Mouse (Mus musculus): ENCODE results near the gene Camk1d.
"Not testable (repeated sequence)": the region's sequence is repeated elsewhere in the genome, so short reads cannot be mapped to it uniquely, and the experiment has no call there.

Gene Camk1d

DNA sequence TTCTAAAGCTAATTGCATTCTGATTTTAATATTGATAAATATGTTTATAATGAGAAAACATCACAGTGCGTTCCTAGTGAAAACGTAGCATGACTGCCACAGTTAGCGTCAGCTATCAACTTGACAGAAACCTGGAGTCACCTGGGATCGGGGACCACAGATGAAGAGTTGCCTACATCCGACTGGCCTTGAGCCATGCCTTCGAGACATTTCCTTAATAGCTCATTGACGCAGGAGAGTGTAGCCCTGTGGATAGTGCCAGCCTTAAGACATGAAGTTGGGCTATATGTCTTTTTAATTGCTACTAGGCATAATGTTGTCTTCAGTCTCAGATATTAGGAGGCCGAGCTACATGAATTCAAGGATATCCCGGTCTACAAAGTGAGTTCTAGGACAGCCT lies 315.8 kb downstream of the Camk1d start:
- no peak for DNase-seq (ENCODE audit: low spot score in 2 of 2)

DNA sequence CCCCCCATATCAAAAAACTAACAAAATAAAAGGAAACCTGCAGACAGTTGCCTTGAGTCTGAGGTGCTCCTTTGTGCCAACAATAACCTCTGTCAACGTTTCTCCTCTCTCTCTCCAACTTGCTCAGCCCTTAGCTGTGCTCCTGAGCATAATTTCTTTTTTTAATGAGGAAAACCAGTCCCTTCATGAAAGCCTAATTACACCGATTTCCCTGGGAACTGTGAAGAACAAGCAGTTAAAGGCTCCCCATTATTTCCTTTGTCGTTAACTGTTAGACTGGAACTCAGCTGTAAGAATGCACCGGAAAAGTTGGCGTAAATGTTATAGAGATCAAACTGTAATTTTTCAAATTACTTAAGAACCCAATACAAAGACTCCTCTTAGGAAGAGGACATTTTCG lies 316.3 kb downstream of the Camk1d start:
- DNase-seq (ENCODE audit: low spot score in 2 of 2), result no peak

DNA sequence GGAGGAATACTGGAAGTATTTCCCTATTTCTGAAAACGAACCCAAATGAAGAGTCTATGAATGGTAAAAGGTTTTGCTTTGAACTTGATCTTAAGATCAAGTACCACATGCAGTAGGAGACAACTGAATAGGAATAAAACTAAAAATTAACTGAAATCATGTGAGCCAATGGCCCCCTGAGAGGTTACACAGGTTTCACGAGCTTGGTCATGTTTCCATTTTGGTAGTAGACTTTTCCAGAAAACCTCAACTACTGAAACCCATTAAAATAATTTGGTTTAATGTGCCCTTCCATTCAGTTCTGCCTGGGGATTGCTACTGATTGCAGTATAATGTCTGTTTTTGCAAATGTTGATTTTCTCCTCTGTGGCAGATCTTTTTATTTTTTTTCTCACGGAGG lies 316.8 kb downstream of the Camk1d start:
- DNase-seq (ENCODE audit: low spot score in 2 of 2), result no peak

DNA sequence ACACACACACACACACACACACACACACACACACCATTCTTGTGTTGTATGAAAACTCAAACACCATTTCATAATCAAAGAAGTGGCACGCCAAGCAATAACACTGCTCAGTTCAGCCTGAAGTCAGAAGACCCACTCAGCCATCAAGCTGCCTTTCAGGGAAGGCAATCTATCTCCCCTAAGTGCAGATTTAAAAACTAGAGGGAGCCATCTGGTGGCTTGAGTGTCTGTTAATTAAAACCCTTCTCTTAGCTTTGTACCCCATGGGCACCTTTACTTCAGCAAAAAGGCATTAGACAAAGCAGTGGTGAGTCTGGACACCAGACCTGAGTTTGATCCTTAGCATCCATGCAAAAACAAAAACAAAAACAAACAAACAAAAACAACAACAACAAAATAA lies 317.9 kb downstream of the Camk1d start:
- no peak for DNase-seq (ENCODE audit: low spot score in 2 of 2)

DNA sequence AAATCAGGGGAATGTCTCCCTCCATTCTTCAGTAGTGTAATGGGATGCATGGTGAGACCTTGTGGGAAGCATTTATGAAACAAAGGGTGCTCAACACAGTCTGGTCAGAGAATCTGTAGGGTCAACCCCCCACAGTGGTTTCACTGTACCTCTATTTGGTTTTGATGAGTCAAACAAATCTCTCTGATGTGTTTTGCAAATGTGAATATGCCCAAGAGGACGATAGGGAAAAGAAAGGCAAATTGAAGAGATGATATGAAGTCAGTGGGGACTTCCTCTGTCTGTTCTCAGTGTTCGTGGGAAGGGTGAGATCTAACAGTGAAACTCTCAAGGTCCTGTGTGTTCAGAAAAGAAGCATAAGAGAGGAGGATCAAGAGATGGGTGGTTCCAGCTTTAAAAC lies 318.4 kb downstream of the Camk1d start:
- DNase-seq (ENCODE audit: low spot score in 2 of 2), result no peak

DNA sequence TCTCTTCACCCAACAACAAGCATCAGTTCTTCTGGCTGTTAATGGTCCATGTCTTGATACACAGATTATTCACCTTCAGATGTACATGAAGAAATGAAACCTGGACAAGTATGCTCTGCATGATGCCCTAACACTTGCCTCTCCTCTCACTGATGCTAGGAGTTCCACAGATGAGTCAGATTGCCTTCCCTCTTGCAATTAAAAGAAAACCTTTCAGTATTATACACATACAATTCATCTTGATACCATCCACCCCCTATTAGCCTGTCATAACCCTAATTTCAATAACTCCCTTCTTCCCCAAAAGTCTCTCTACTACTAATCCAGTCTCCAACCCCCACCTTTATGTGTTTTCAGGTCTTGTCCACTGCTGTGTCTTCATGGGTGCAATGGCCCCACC lies 321.4 kb downstream of the Camk1d start:
- DNase-seq (ENCODE audit: low spot score in 2 of 2), result no peak

DNA sequence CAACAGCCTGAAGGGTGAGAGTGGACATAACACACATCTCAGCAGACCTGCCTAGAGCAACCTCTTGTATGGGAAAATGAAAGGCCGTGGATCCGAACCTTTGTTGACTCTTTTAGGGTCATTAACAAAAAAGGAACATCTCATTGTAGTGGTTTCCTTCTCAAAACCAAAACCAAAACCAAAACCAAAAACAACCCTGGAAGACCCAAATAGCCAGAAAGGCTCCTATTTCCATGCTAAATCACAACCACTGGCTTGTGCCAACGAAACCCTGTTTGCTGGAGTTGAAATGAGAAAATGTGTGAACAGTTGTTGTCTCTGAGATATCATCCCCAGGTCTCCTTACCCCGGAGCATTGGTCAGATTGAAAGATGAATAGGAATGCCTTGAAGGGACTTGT lies 321.8 kb downstream of the Camk1d start:
- no peak for DNase-seq (ENCODE audit: low spot score in 2 of 2)

DNA sequence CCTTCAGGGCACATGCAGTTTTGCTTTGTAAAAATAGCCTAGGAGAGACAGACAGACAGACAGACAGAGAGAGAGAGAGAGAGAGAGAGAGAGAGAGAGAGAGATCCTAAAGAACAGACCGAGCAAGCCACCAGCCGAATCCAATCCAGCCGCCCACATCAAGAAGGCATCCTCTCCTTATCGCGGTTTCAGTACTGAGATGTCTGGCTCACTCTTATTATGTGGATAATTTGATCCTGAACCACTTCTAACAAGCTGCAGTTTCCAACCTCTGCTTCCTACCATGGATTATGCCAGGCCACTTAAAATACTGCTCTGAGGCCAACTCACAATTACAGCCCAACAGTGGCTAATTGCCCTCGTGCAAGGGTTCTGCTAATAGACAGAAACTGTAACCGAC lies 325.9 kb downstream of the Camk1d start:
- DNase-seq (ENCODE audit: low spot score in 2 of 2), result no peak

DNA sequence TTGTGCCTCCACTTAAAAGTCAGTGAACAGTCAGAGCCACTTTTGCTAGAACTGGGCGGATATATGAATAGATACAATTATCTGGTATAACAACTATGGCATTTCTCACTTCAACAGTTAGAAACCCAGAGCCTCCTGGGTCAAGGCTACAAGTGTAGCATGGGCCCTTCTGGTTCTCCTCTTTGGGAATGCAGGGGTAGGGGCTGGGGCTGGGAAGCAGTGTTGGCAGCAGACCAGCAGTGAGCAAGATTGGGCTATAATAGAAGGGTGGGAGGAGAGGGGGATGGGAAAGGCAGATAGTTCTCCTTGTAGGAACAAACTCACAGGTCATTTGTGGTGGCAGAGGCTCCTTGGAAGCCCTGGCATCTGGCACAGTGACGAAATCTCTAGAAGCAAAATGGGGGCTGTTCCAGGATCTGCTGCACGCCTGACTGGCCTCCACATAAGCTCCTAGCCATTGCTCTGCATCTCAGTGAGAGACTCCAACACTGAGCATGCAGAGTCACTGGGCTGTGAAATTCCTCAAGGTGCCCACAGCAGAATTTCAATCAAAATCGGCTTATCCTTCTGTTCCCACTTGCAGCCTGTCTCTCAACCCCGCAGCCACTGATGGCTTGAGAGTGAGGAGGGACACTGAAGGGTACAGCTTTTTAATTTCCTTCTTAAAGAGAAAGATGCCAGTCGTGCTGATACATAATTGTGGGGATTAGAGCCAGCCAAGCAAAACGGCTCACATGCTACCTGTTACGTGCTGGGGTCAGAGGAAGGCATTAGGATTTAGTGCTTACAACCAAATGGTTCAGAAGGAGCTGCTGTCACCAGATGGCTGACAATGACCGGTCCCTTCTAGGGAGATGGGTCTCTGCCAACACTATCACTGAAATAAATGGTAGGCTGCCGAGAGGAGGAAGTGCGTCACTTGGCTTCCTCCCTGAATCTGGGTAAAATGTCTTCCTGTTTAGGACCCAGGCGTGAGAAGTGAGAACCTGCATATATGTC lies 332.3 kb downstream of the Camk1d start:
- no peak for DNase-seq (ENCODE audit: low spot score in 2 of 2)

DNA sequence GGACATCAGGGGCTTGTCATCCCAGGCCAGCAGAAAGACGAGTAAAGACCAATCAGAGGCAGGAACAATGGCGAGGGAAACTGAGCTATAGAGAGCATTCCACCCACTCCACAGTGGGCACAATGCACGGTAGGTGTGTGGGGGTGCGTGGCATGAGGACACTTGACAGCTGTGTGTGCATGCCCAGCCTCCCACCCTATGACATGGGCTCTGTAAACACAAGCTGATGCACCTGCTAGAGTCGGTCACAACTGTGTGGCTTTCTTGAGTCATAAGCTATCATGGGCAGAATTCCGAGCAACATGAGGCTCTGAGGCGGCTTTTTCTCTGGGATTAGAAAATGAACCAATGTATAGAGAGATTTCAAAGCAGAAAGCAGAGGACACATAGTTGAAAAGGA lies 333.3 kb downstream of the Camk1d start:
- no peak for DNase-seq (ENCODE audit: low spot score in 2 of 2)

DNA sequence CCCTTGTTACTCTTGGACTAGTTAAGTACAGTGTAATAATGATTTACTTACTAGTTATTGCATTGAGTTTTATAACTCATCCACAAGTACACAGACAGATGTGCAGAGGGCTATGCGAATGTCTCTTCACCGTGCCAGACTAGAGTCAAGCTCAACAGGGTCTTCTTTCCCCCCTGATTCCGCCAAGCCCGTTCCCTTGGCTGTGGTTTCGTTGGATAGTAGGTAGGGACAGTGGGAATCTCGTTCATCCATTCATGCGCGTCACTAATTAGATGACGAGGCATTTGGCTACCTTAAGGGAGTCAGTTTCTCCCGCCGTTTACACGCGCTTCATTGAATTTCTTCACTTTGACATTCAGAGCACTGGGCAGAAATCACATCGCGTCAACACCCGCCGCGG lies 335.4 kb downstream of the Camk1d start:
- not testable (repeated sequence) for DNase-seq (ENCODE audit: low spot score in 2 of 2)

DNA sequence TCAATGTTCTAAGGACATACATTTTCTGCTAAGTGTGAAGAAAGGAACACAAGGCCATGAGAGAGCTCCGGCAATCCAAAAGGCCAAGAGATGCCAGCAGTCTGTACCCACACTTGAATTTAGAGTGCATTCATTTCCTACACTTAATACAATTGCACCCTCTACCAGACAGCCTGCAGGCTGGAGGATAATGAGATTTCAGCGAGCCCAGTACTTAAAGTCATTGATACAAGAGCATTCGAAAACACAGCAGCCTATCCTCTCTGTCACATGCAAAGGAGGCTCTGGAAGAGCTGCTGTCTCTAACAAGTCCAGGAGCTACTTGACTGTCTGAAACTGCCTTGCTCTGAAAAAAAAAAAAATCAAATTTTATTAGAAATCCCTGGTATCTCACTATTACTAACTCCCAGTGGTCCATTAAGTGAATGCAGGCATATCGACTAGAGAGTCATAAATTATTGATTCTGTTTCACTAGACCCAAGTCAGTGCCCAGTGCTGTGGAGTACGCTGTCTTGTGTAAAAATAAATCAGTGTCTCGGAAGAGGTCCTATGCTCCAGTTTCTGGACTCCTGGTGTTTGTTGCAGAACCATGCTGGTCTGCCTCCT lies 336.1 kb downstream of the Camk1d start:
- DNase-seq (ENCODE audit: low spot score in 2 of 2), result no peak

DNA sequence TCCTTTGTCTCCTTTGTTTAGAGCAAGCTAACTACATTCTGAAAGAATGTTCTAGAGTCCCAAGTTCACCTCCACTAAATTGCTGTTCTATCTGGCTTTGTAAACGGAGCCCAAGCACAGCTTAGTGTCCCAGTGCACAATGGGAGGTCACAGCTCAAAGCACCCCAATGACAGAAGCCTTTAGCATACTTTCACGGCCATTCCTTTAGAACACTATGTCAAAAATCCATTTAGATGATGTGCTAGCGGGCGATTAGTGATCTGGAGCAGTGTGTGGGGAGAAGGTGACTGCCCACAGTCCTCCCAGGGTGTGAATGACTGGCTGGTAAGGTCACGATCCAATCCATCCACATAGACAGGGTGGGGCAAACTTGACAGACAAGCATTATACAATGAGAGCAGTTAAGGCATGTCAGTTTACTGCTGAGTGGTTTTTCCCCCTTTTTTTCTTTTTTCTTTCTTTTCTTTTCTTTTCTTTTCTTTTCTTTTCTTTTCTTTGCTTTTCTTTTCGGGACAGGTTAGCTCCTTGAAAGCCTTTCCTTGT lies 341.4 kb downstream of the Camk1d start:
- DNase-seq (ENCODE audit: low spot score in 2 of 2), result no peak

DNA sequence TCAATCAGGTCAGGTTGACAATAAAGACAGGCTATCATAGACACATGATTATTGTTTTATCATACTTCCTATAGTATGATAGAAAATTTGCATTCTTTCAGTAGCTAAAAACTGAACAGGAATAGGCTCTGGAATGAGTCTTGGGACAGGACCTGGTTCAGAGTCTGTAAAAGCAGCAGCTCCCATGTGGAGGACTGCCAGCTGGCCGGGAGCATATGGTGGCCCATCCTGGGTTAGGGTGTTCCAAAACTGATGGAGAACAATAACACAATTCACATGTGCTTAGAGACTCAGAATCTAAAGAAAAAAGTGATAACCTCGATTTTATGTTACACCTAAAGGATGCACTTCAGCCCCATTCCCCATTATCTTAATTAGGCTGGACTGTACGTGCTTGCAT lies 343.0 kb downstream of the Camk1d start:
- peak; percentile 45 to 50 for DNase-seq (ENCODE audit: low spot score in 2 of 2)

DNA sequence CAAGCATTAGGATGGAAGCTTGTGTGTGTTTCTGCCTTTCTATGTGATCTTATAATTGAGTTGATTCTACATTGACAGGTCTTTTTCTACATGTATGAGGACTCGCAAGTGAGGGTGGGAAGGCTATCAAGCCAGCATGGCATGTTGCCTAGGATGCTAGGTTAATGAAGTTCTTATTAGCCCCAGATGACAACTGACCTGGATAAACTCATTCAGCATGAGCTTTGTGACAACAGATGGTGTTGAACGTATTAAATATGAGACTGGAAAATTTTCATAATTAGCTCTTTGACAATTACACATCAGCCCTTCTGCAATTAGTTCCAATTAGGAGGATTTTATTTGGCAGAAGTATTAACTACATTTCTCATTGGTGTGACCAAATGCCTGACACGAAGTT lies 343.7 kb downstream of the Camk1d start:
- no peak for DNase-seq (ENCODE audit: low spot score in 2 of 2)

DNA sequence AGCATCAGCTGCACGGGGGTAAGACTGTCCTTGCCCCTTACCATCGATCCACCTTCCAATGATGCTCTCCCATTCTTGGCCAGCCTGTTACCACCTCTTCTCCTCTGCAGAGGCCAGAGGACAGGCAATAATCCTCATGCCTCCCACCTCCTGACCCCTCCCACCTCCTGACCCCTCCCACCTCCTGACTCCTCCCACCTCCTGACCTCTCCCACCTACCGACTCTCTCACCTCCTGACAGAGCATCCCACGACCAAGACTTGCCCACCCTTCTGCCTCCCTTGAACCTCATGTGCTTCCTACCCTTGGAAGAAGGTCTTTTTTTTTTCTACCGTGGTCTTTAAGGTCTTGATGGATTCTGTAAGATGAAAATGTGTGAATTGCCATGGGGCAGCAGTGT lies 350.5 kb downstream of the Camk1d start:
- DNase-seq (ENCODE audit: low spot score in 2 of 2), result no peak

DNA sequence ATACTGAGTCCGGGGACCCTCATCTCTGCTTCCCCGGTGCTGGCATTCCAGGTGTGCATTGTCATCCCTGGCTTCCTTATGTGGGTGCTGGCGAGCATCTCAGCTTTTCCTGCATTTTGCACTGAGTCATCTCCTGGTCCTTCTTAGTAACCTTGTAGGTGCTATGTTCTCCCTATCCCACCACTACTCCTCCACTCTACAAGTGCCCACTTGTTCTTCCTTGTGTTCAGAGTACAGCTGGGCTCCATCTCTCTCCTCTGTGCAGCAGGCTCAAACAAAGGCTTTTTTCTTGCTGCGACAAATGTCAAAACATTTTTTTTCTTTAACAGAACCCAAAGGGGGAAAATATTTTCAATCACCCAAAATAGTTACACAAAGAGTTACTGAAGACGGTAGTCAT lies 356.3 kb downstream of the Camk1d start:
- no peak for DNase-seq (ENCODE audit: low spot score in 2 of 2)

DNA sequence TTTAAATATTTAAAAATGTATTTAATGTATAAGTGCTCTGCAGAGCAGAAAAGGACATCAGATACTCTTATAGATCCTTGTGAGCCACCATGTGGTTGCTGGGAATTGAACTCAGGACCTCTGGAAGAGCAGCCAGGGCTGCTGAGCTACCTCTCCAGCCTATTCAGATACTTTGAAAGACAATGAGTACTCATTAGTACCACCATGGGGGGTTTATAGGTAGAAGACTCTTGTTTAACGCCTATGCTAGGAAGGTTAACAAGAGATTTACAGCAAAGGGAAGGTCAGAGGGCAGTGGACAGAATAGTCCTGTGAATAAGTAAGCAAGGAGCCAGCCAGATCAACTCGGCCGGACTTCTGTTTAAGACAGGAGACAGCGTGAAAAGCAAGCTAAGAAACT lies 357.3 kb downstream of the Camk1d start:
- DNase-seq (ENCODE audit: low spot score in 2 of 2), result no peak

DNA sequence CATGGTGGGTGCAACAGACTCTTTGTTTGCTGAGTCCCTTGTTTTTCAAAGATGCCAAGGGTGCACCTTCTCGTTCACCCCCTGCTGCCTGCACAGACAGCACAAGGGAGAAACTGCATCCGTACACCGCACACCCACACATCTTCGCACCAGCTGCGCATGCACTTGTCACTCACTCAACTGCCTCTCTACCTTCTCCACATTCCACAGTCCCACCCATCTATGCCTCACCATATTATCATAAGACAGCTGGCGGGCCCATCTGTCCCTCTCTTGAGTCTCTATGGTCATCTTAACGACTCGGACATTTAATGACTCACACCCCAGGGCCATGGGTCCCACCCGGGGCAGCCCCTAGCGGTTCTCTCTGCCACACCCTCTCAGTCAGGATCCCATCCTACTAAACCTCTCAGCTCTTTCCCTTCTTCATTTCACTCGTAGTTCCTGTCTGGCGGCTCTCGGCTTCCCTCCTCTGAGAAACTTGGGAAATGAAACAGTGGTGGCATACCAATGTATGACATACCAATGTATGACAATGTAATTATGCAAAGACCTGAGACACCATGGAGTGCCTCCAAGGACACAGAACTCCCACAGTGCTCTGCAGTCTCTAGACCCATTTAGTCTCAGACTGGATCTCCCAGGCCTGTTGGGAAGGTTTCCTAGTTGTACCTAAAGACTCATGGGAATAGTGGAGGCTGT lies 361.3 kb downstream of the Camk1d start:
- DNase-seq (ENCODE audit: low spot score in 2 of 2), result no peak

DNA sequence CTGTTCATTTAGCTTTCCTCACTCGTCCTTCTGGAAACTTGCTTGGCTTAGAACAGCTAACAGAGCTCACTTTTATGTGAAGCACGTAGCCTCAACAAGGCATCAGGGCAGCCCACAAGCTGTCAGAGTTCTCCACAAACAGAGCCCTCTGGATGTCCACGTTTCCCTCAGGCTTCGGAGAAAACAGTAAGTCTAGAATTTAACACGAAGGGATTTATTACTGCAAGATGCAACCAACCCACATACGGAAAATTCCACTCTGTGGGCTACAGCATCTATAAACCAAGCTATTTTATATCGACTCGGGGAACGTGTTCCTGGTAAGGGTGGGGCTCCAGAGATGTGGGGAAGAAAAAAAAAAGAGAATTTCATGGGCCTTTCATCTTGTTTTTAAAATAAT lies 369.0 kb downstream of the Camk1d start:
- no peak for DNase-seq (ENCODE audit: low spot score in 2 of 2)

DNA sequence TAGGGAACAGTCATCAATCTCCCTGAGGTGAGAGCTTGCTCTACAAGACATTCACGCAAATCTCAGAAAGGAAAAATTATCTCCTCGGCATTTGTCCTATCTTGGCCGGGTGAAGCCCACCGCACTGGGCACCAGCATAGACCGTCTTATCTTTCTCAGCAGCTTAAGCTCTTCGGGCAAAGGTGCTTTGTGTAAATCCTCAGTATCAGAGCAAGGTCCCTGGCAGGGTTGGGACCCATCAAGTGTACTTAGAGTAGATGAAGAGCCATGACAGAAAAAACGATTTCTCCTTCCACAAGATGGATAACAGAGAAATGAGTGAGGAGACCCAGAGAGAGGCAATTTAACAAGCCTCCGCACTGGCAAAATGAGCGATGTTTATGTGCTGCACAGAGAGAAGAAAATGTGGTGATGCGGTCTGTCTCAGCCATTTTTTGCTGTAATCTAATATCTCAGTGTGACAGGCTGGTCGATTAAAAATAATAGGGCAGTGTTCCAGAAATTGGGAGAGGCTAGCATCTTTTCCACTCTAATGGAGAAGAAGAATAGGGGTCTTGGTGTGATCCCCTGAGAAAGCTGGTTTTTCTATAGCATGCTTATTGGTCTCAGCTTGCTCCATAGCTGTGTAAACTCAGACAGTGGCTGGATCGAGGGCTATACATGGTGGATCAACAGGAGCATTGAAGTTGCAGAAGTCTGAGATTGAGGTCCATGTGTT lies 386.6 kb downstream of the Camk1d start:
- no peak for DNase-seq (ENCODE audit: low spot score in 2 of 2)

DNA sequence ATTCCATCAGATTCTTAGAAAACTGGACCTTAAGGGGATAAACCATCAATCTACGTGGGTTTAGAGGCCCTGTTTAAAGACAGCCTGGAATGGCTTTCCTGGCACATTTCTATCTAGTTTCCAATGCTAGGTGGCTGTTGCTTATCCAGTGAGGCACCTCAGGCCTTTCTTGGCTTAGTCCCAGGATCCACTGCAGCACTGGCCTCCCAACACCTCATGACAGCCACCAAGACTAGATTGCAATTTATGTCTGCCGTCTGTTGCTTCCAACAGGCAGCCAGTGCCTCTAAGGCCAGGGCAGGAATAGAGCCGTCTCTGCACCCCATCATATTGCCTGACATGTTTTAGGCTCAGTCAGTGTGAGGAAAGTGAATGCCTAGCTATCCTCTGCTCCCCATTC lies 389.5 kb downstream of the Camk1d start:
- no peak for DNase-seq (ENCODE audit: low spot score in 2 of 2)
